Mouse (Mus musculus) stomach, postnatal 0 days (tissue): Measurements from ENCODE around the gene Pgc.

Experiments
- CTCF ChIP-seq: IDR thresholded peaks from 2 replicates; pipeline ENCODE4 v1.5.1; 2016; ENCODE audit warnings: antibody characterized with exemption, low read depth, mild to moderate bottlenecking, moderate library complexity
- EP300 ChIP-seq: optimal IDR thresholded peaks from 2 replicates; pipeline ENCODE3; 2016; ENCODE audit warnings: antibody characterized with exemption

- peak; percentile 37 for TF ChIP-seq CTCF
- TF ChIP-seq EP300 = no peak
Observed at GRCm38 (mm10) chr17:47751811-47752210, 25.2 kb downstream of the Pgc start.
